Mouse (Mus musculus): ENCODE data around the gene Ezh2. TPM values are rescaled to one million over a fixed set of nuclear protein-coding genes. Genes with fewer than 3 reads are reported as not detected.

Gene Ezh2
- polyA plus RNA-seq, 1 experiment, result 44.5 TPM

GRCm38 (mm10) chr6:47527655-47528054, 67.5 kb downstream of the Ezh2 start:
- Histone ChIP-seq H3K79me2 (ENCODE audit: control insufficient read depth, insufficient read depth) (no peaks in the 10 kb centered on the region), H3ac (ENCODE audit: control insufficient read depth, insufficient read length, low read depth) (no peak overlapping the region), H3K79me3 (ENCODE audit: low read depth) (no peaks in the 10 kb centered on the region), H3K27me3 (ENCODE audit: control insufficient read depth, insufficient read depth, insufficient read length) (no peaks in the 10 kb centered on the region), H3K36me3 (ENCODE audit: control insufficient read depth, insufficient read depth) (peaks cover 93% of the 10 kb centered on the region), H3K4me3 (ENCODE audit: insufficient read depth, poor library complexity, severe bottlenecking) (no peak overlapping the region)
- no peak for TF ChIP-seq MYOD1 (IDR thresholded peaks at IDR 0.05; ENCODE audit: control insufficient read depth, insufficient read length, low read depth)
- no peak for TF ChIP-seq FOSL1 (IDR thresholded peaks at IDR 0.05; ENCODE audit: insufficient read depth, low read length, poor library complexity, severe bottlenecking)
- no peak for TF ChIP-seq MYOG (IDR thresholded peaks at IDR 0.05; ENCODE audit: control insufficient read depth, extremely low read depth, insufficient read length)
- TF ChIP-seq CEBPB (IDR thresholded peaks at IDR 0.05; ENCODE audit: low read depth), result no peak
- no peak for TF ChIP-seq CTCF (IDR thresholded peaks at IDR 0.05; ENCODE audit: control insufficient read depth, insufficient read depth, insufficient read length)
- no peak for TF ChIP-seq MAX (IDR thresholded peaks at IDR 0.05)
- no peak for TF ChIP-seq USF1 (IDR thresholded peaks at IDR 0.05; ENCODE audit: low read depth)

- H3K79me2 ChIP-seq (ENCODE audit: control insufficient read depth, insufficient read depth), result no peaks in the 10 kb centered on the region
- no peak for TF ChIP-seq MAX (IDR thresholded peaks at IDR 0.05)
- no peak for TF ChIP-seq USF1 (IDR thresholded peaks at IDR 0.05; ENCODE audit: low read depth)
- H3K4me3 ChIP-seq (ENCODE audit: insufficient read depth, poor library complexity, severe bottlenecking), result no peak overlapping the region
- peaks cover 93% of the 10 kb centered on the region for H3K36me3 ChIP-seq (ENCODE audit: control insufficient read depth, insufficient read depth)
- no peaks in the 10 kb centered on the region for H3K79me3 ChIP-seq (ENCODE audit: low read depth)
- no peaks in the 10 kb centered on the region for H3K27me3 ChIP-seq (ENCODE audit: control insufficient read depth, insufficient read depth, insufficient read length)
- no peak overlapping the region for H3ac ChIP-seq (ENCODE audit: control insufficient read depth, insufficient read length, low read depth)
These were observed 68.0 kb downstream of the Ezh2 start for GRCm38 (mm10) chr6:47527129-47527528.

GRCm38 (mm10) chr6:47526446-47526845, 68.7 kb downstream of the Ezh2 start:
- Histone ChIP-seq H3K27me3 (ENCODE audit: control insufficient read depth, insufficient read depth, insufficient read length) (no peaks in the 10 kb centered on the region), H3K79me2 (ENCODE audit: control insufficient read depth, insufficient read depth) (no peaks in the 10 kb centered on the region), H3K79me3 (ENCODE audit: low read depth) (no peaks in the 10 kb centered on the region), H3K36me3 (ENCODE audit: control insufficient read depth, insufficient read depth) (peaks cover 92% of the 10 kb centered on the region), H3K4me3 (ENCODE audit: insufficient read depth, poor library complexity, severe bottlenecking) (no peak overlapping the region), H3ac (ENCODE audit: control insufficient read depth, insufficient read length, low read depth) (no peak overlapping the region)
- TF ChIP-seq CEBPB (IDR thresholded peaks at IDR 0.05; ENCODE audit: low read depth) (no peak), USF1 (IDR thresholded peaks at IDR 0.05; ENCODE audit: low read depth) (no peak), CTCF (IDR thresholded peaks at IDR 0.05; ENCODE audit: control insufficient read depth, insufficient read depth, insufficient read length) (no peak), MAX (IDR thresholded peaks at IDR 0.05) (no peak), MYOD1 (IDR thresholded peaks at IDR 0.05; ENCODE audit: control insufficient read depth, insufficient read length, low read depth) (no peak), FOSL1 (IDR thresholded peaks at IDR 0.05; ENCODE audit: insufficient read depth, low read length, poor library complexity, severe bottlenecking) (no peak), MYOG (IDR thresholded peaks at IDR 0.05; ENCODE audit: control insufficient read depth, extremely low read depth, insufficient read length) (no peak)

- Histone ChIP-seq H3K27me3 (ENCODE audit: control insufficient read depth, insufficient read depth, insufficient read length) (no peaks in the 10 kb centered on the region), H3K4me3 (ENCODE audit: insufficient read depth, poor library complexity, severe bottlenecking) (no peak overlapping the region), H3K79me2 (ENCODE audit: control insufficient read depth, insufficient read depth) (no peaks in the 10 kb centered on the region), H3ac (ENCODE audit: control insufficient read depth, insufficient read length, low read depth) (no peak overlapping the region), H3K36me3 (ENCODE audit: control insufficient read depth, insufficient read depth) (peaks cover 93% of the 10 kb centered on the region), H3K79me3 (ENCODE audit: low read depth) (no peaks in the 10 kb centered on the region)
- TF ChIP-seq USF1 (IDR thresholded peaks at IDR 0.05; ENCODE audit: low read depth) (no peak), MAX (IDR thresholded peaks at IDR 0.05) (no peak)
These were observed 70.1 kb downstream of the Ezh2 start for GRCm38 (mm10) chr6:47525041-47525440.

- H3K27me3 ChIP-seq (ENCODE audit: control insufficient read depth, insufficient read depth, insufficient read length), result no peaks in the 10 kb centered on the region
- no peaks in the 10 kb centered on the region for H3K79me2 ChIP-seq (ENCODE audit: control insufficient read depth, insufficient read depth)
- H3K36me3 ChIP-seq (ENCODE audit: control insufficient read depth, insufficient read depth), result peaks cover 91% of the 10 kb centered on the region
- TF ChIP-seq CEBPB (IDR thresholded peaks at IDR 0.05; ENCODE audit: low read depth) (no peak), MAX (IDR thresholded peaks at IDR 0.05) (no peak), USF1 (IDR thresholded peaks at IDR 0.05; ENCODE audit: low read depth) (no peak), FOSL1 (IDR thresholded peaks at IDR 0.05; ENCODE audit: insufficient read depth, low read length, poor library complexity, severe bottlenecking) (no peak), CTCF (IDR thresholded peaks at IDR 0.05; ENCODE audit: control insufficient read depth, insufficient read depth, insufficient read length) (no peak), MYOD1 (IDR thresholded peaks at IDR 0.05; ENCODE audit: control insufficient read depth, insufficient read length, low read depth) (no peak), MYOG (IDR thresholded peaks at IDR 0.05; ENCODE audit: control insufficient read depth, extremely low read depth, insufficient read length) (no peak)
- no peak overlapping the region for H3ac ChIP-seq (ENCODE audit: control insufficient read depth, insufficient read length, low read depth)
- no peak overlapping the region for H3K4me3 ChIP-seq (ENCODE audit: insufficient read depth, poor library complexity, severe bottlenecking)
- H3K79me3 ChIP-seq (ENCODE audit: low read depth), result no peaks in the 10 kb centered on the region
These were observed 72.7 kb downstream of the Ezh2 start for GRCm38 (mm10) chr6:47522431-47522830.

- no peaks in the 10 kb centered on the region for H3K79me3 ChIP-seq (ENCODE audit: low read depth)
- H3ac ChIP-seq (ENCODE audit: control insufficient read depth, insufficient read length, low read depth), result no peak overlapping the region
- no peak overlapping the region for H3K4me3 ChIP-seq (ENCODE audit: insufficient read depth, poor library complexity, severe bottlenecking)
- H3K27me3 ChIP-seq (ENCODE audit: control insufficient read depth, insufficient read depth, insufficient read length), result no peaks in the 10 kb centered on the region
- TF ChIP-seq MYOD1 (IDR thresholded peaks at IDR 0.05; ENCODE audit: control insufficient read depth, insufficient read length, low read depth) (no peak), MYOG (IDR thresholded peaks at IDR 0.05; ENCODE audit: control insufficient read depth, extremely low read depth, insufficient read length) (no peak), CTCF (IDR thresholded peaks at IDR 0.05; ENCODE audit: control insufficient read depth, insufficient read depth, insufficient read length) (no peak), USF1 (IDR thresholded peaks at IDR 0.05; ENCODE audit: low read depth) (no peak), MAX (IDR thresholded peaks at IDR 0.05) (no peak), FOSL1 (IDR thresholded peaks at IDR 0.05; ENCODE audit: insufficient read depth, low read length, poor library complexity, severe bottlenecking) (no peak), CEBPB (IDR thresholded peaks at IDR 0.05; ENCODE audit: low read depth) (no peak)
- H3K36me3 ChIP-seq (ENCODE audit: control insufficient read depth, insufficient read depth), result peaks cover 91% of the 10 kb centered on the region
- H3K79me2 ChIP-seq (ENCODE audit: control insufficient read depth, insufficient read depth), result no peaks in the 10 kb centered on the region
These were observed 75.1 kb downstream of the Ezh2 start for GRCm38 (mm10) chr6:47520030-47520429.

Measured in C2C12 (cell line).